Mouse (Mus musculus): Measurements from ENCODE around the gene Abca7.
A peak's percentile ranks its signal among the peaks of the same experiment; 100 is the strongest.
"Not testable (repeated sequence)": the region's sequence is repeated elsewhere in the genome, so short reads cannot be mapped to it uniquely, and the experiment has no call there.

Abca7 gene

GRCm38 (mm10) chr10:80050244-80050643 is 54.0 kb downstream of the Abca7 start:
- DNase-seq: no peak

- DNase-seq: no peak
These were observed 54.8 kb downstream of the Abca7 start for GRCm38 (mm10) chr10:80050885-80051617.

- DNase-seq: no peak
These were observed 55.5 kb downstream of the Abca7 start for GRCm38 (mm10) chr10:80051618-80052373.

GRCm38 (mm10) chr10:80052374-80052764 is 56.1 kb downstream of the Abca7 start:
- DNase-seq: no peak

- DNase-seq: peak; percentile 100
These were observed 57.0 kb downstream of the Abca7 start for GRCm38 (mm10) chr10:80053259-80053780.

GRCm38 (mm10) chr10:80053831-80054815 is 57.8 kb downstream of the Abca7 start:
- peak; percentile 52 to 63 for DNase-seq

- DNase-seq: not testable (repeated sequence)
These were observed 58.6 kb downstream of the Abca7 start for GRCm38 (mm10) chr10:80054911-80055310.

- DNase-seq: no peak
These were observed 59.1 kb downstream of the Abca7 start for GRCm38 (mm10) chr10:80055364-80055763.

- no peak for DNase-seq
These were observed 59.6 kb downstream of the Abca7 start for GRCm38 (mm10) chr10:80055891-80056290.

GRCm38 (mm10) chr10:80056506-80056905 is 60.2 kb downstream of the Abca7 start:
- DNase-seq: no peak

- DNase-seq: no peak
These were observed 60.8 kb downstream of the Abca7 start for GRCm38 (mm10) chr10:80056976-80057682.

- DNase-seq: no peak
These were observed 61.5 kb downstream of the Abca7 start for GRCm38 (mm10) chr10:80057683-80058326.

GRCm38 (mm10) chr10:80063104-80063503 is 66.8 kb downstream of the Abca7 start:
- DNase-seq: no peak

GRCm38 (mm10) chr10:80063877-80064650 is 67.8 kb downstream of the Abca7 start:
- no peak for DNase-seq
